ENCODE assay signal across 8 mouse cellular contexts in genomic region chr2:167532131-167532530, GRCm38 (mm10). TPM values are rescaled to one million over a fixed set of nuclear protein-coding genes. Genes with fewer than 3 reads are reported as not detected.
DNase-seq lines count a peak whose midpoint lies in the region; ATAC-seq lines count a peak whose summit lies in the region.

No protein-coding gene starts in this region.

- peak; percentile 41 for ATAC-seq in CD4-positive, CD25-positive, alpha-beta regulatory T cell, adult 4 months

- peak; percentile 50 to 61 for DNase-seq in adrenal gland, adult 18-20 months (ENCODE audit: low spot score in 2 of 2)
- no peak for DNase-seq in adrenal gland, postnatal 4 days (ENCODE audit: low spot score in 2 of 2)
- DNase-seq in layer of hippocampus, postnatal 10 days (ENCODE audit: low spot score in 2 of 2) = peak; percentile 61 to 69
- no peak for DNase-seq in layer of hippocampus, adult 9-11 months
- peak; percentile 63 for DNase-seq in embryo, embryonic 9.5 days (ENCODE audit: extremely low spot score)
- DNase-seq in kidney, postnatal 10 days = peak; percentile 78
- peak; percentile 33 for DNase-seq in retina, postnatal 7 days (ENCODE audit: low read depth, low spot score)

RNA-seq across cellular contexts. Expression of gene Snai1, which starts 5.9 kb away (rescaled TPM):
- total RNA-seq in adrenal gland, adult 18-20 months (2021) = 1 to 10 TPM; 6.3 to 8.8 TPM
- 10 to 100 TPM; 13.2 to 14.8 TPM for total RNA-seq in adrenal gland, postnatal 4 days (2021)
- 1 to 10 TPM; 1.5 to 1.7 TPM for total RNA-seq in layer of hippocampus, postnatal 10 days (2021)
- polyA plus RNA-seq in CD4-positive, CD25-positive, alpha-beta regulatory T cell, adult 4 months (2017; shearing (Covaris generic)) = under 1 TPM in 1 of 2 experiments, not detected in 1; 0.27 TPM

RNA-seq across cellular contexts. Expression of gene Spata2, which starts 39.4 kb away (rescaled TPM):
- total RNA-seq in adrenal gland, adult 18-20 months (2021) = 10 to 100 TPM; 41.1 to 42.8 TPM
- 10 to 100 TPM; 33.9 TPM for total RNA-seq in adrenal gland, postnatal 4 days (2021)
- total RNA-seq in layer of hippocampus, postnatal 10 days (2021) = 10 to 100 TPM; 64.6 to 65.1 TPM
- polyA plus RNA-seq in CD4-positive, CD25-positive, alpha-beta regulatory T cell, adult 4 months (2017; shearing (Covaris generic)) = 10 to 100 TPM; 10.5 to 20.9 TPM

RNA-seq across cellular contexts. Expression of gene Rnf114, which starts 39.7 kb away (rescaled TPM):
- total RNA-seq in adrenal gland, adult 18-20 months (2021) = 100 to 1,000 TPM in 1 of 2 experiments, 10 to 100 TPM in 1; 88.3 to 103 TPM
- total RNA-seq in adrenal gland, postnatal 4 days (2021) = 10 to 100 TPM; 65.0 to 66.6 TPM
- 10 to 100 TPM; 31.1 to 34.1 TPM for total RNA-seq in layer of hippocampus, postnatal 10 days (2021)
- 100 to 1,000 TPM; 187 to 302 TPM for polyA plus RNA-seq in CD4-positive, CD25-positive, alpha-beta regulatory T cell, adult 4 months (2017; shearing (Covaris generic))

Comparison
In these comparisons a context has a peak if more than half of its experiments do, and no peak if none do; other contexts are left out.
1. DNase-seq: peak in adrenal gland, adult 18-20 months (2 of 2), layer of hippocampus, postnatal 10 days (2 of 2), embryo, embryonic 9.5 days (single experiment), kidney, postnatal 10 days (single experiment) and retina, postnatal 7 days (single experiment); none in adrenal gland, postnatal 4 days (0 of 2) and layer of hippocampus, adult 9-11 months (single experiment).